Mouse (Mus musculus) MEL (cell line): Measurements from ENCODE around the gene Gm47429. TPM values are rescaled to one million over a fixed set of nuclear protein-coding genes. Genes with fewer than 3 reads are reported as not detected.
"Not testable (repeated sequence)": the region's sequence is repeated elsewhere in the genome, so short reads cannot be mapped to it uniquely, and the experiment has no call there.

ENCODE experiments used
- DNase-seq: peaks from one replicate; pipeline ENCODE4 v3.0.0; 2011; ENCODE audit warnings: low read depth, low spot score
- H3K27ac ChIP-seq: 2 replicates; pipeline ENCODE4 v1.5.1; 2012; ENCODE audit warnings: low read depth, mild to moderate bottlenecking, control low read depth, low read length, moderate library complexity; ENCODE audit not compliant: control insufficient read depth
- H3K27me3 ChIP-seq, 2 experiments: fragments of 150-350 bp in 1 of 2; sonication (generic) in 1 of 2; 2 replicates each; pipeline ENCODE4 v1.6.1; 2012; ENCODE audit warnings: low read length in 2 of 2, mild to moderate bottlenecking in 2 of 2, improper control_type of control experiment in 1 of 2, moderate library complexity in 1 of 2; ENCODE audit not compliant: insufficient read depth in 2 of 2, control insufficient read depth in 1 of 2
- H3K36me3 ChIP-seq, 2 experiments: 2 replicates each; pipeline ENCODE4 v1.6.1; 2012 to 2014; ENCODE audit warnings: low read length in 2 of 2, improper control_type of control experiment in 1 of 2, inconsistent platforms in 1 of 2, mild to moderate bottlenecking in 1 of 2; ENCODE audit not compliant: insufficient read depth in 2 of 2, control insufficient read depth in 1 of 2
- H3K4me1 ChIP-seq, 2 experiments: fragments of 150-350 bp in 1 of 2; sonication (generic) in 1 of 2; 2 replicates each; pipeline ENCODE4 v1.6.1; 2012; ENCODE audit warnings: low read length in 2 of 2, improper control_type of control experiment in 1 of 2, mild to moderate bottlenecking in 1 of 2; ENCODE audit not compliant: insufficient read depth in 2 of 2, control insufficient read depth in 1 of 2
- H3K4me3 ChIP-seq, 2 experiments: fragments of 150-350 bp in 1 of 2; sonication (generic) in 1 of 2; 2 replicates each; pipeline ENCODE4 v1.5.1; 2012; ENCODE audit warnings: low read depth in 2 of 2, low read length in 2 of 2, mild to moderate bottlenecking in 2 of 2, moderate library complexity in 2 of 2, control low read depth in 1 of 2, improper control_type of control experiment in 1 of 2; ENCODE audit not compliant: control insufficient read depth in 1 of 2, insufficient read depth in 1 of 2
- H3K79me2 ChIP-seq: 2 replicates; pipeline ENCODE4 v1.6.1; 2012; ENCODE audit warnings: mild to moderate bottlenecking, low read length, moderate library complexity; ENCODE audit not compliant: control insufficient read depth, poor library complexity, insufficient read depth
- H3K9ac ChIP-seq: 2 replicates; pipeline ENCODE4 v1.6.1; 2012; ENCODE audit warnings: low read depth, mild to moderate bottlenecking, control low read depth, low read length, moderate library complexity; ENCODE audit not compliant: control insufficient read depth, poor library complexity, severe bottlenecking
- H3K9me3 ChIP-seq: fragments of 150-350 bp; sonication (generic); replicated peaks from 2 replicates; pipeline ENCODE4 v1.6.1; 2012; ENCODE audit warnings: mild to moderate bottlenecking, low read length, improper control_type of control experiment, moderate library complexity; ENCODE audit not compliant: insufficient read depth
- BHLHE40 ChIP-seq: IDR thresholded peaks from 2 replicates; pipeline ENCODE4 v1.6.1; 2012; ENCODE audit warnings: low read depth, mild to moderate bottlenecking, inconsistent platforms, low read length, improper control_type of control experiment, borderline replicate concordance
- CHD2 ChIP-seq: IDR thresholded peaks from 2 replicates; pipeline ENCODE4 v1.6.1; 2011; ENCODE audit warnings: low read length, improper control_type of control experiment
- CTCF ChIP-seq, 3 experiments: IDR thresholded peaks in 2 of 3; conservative IDR thresholded peaks in 1 of 3; 2 replicates each; pipeline ENCODE4 v1.5.1; 2011 to 2012; ENCODE audit warnings: low read length in 3 of 3, low read depth in 2 of 3, mild to moderate bottlenecking in 2 of 3, improper control_type of control experiment in 1 of 3, inconsistent platforms in 1 of 3, mixed read lengths in 1 of 3, moderate library complexity in 1 of 3; ENCODE audit not compliant: control insufficient read depth in 1 of 3, insufficient read depth in 1 of 3, poor library complexity in 1 of 3, severe bottlenecking in 1 of 3
- E2F4 ChIP-seq: IDR thresholded peaks from 2 replicates; pipeline ENCODE4 v1.6.1; 2011; ENCODE audit warnings: low read depth, low read length, improper control_type of control experiment, borderline replicate concordance
- ELF1 ChIP-seq: IDR thresholded peaks from 2 replicates; pipeline ENCODE4 v1.6.1; 2014; ENCODE audit warnings: low read depth, mild to moderate bottlenecking, inconsistent platforms, low read length, improper control_type of control experiment, moderate library complexity
- EP300 ChIP-seq, 2 experiments: IDR thresholded peaks; 2 replicates each; pipeline ENCODE4 v1.6.1; 2011; ENCODE audit warnings: improper control_type of control experiment in 2 of 2, low read length in 2 of 2, low read depth in 1 of 2, mild to moderate bottlenecking in 1 of 2
- GATA1 ChIP-seq: IDR thresholded peaks from 2 replicates; pipeline ENCODE4 v1.6.1; 2011; ENCODE audit warnings: low read depth, low read length, improper control_type of control experiment
- HCFC1 ChIP-seq: IDR thresholded peaks from 2 replicates; pipeline ENCODE4 v1.6.1; 2012; ENCODE audit warnings: low read depth, mild to moderate bottlenecking, inconsistent platforms, low read length, improper control_type of control experiment, moderate library complexity
- JUND ChIP-seq: IDR thresholded peaks from 2 replicates; pipeline ENCODE4 v1.6.1; 2011; ENCODE audit warnings: low read depth, mild to moderate bottlenecking, improper control_type of control experiment, low read length
- MAFK ChIP-seq: IDR thresholded peaks from 2 replicates; pipeline ENCODE4 v1.6.1; 2011; ENCODE audit warnings: low read depth, mild to moderate bottlenecking, low read length, improper control_type of control experiment, borderline replicate concordance
- MAX ChIP-seq: IDR thresholded peaks from 2 replicates; pipeline ENCODE4 v1.6.1; 2011; ENCODE audit warnings: low read length, improper control_type of control experiment
- MEF2A ChIP-seq: IDR thresholded peaks from 2 replicates; pipeline ENCODE4 v1.6.1; 2014; ENCODE audit warnings: low read depth, mild to moderate bottlenecking, inconsistent platforms, low read length, improper control_type of control experiment; ENCODE audit not compliant: poor library complexity, insufficient replicate concordance, severe bottlenecking; ENCODE audit errors: extremely low read depth
- MXI1 ChIP-seq: IDR thresholded peaks from 2 replicates; pipeline ENCODE4 v1.6.1; 2011; ENCODE audit warnings: mild to moderate bottlenecking, low read depth, low read length, improper control_type of control experiment
- MYB ChIP-seq: IDR thresholded peaks from 2 replicates; pipeline ENCODE4 v1.6.1; 2011; ENCODE audit warnings: mild to moderate bottlenecking, low read depth, low read length, improper control_type of control experiment
- MYC ChIP-seq: IDR thresholded peaks from 2 replicates; pipeline ENCODE4 v1.6.1; 2011; ENCODE audit warnings: low read depth, mild to moderate bottlenecking, low read length, improper control_type of control experiment, moderate library complexity
- NELFE ChIP-seq: IDR thresholded peaks from 2 replicates; pipeline ENCODE4 v1.6.1; 2011; ENCODE audit warnings: low read depth, low read length, improper control_type of control experiment
- POLR2AphosphoS2 ChIP-seq: IDR thresholded peaks from 2 replicates; pipeline ENCODE4 v1.6.1; 2011; ENCODE audit warnings: low read length, improper control_type of control experiment
- RAD21 ChIP-seq: IDR thresholded peaks from 2 replicates; pipeline ENCODE4 v1.6.1; 2011; ENCODE audit warnings: mild to moderate bottlenecking, low read depth, low read length, improper control_type of control experiment
- SMC3 ChIP-seq: IDR thresholded peaks from 2 replicates; pipeline ENCODE4 v1.6.1; 2011; ENCODE audit warnings: low read depth, low read length, improper control_type of control experiment
- TBP ChIP-seq: IDR thresholded peaks from 2 replicates; pipeline ENCODE4 v1.8.0; 2011; ENCODE audit warnings: low read depth, low read length, improper control_type of control experiment
- UBTF ChIP-seq: IDR thresholded peaks from 2 replicates; pipeline ENCODE4 v1.6.1; 2012; ENCODE audit warnings: low read depth, mild to moderate bottlenecking, inconsistent platforms, low read length, improper control_type of control experiment, moderate library complexity, borderline replicate concordance; ENCODE audit not compliant: insufficient read depth
- ZC3H11A ChIP-seq: IDR thresholded peaks from 2 replicates; pipeline ENCODE4 v1.6.1; 2012; ENCODE audit warnings: low read depth, mild to moderate bottlenecking, inconsistent platforms, low read length, improper control_type of control experiment
- ZKSCAN1 ChIP-seq: IDR thresholded peaks from 2 replicates; pipeline ENCODE4 v1.6.1; 2012; ENCODE audit warnings: low read depth, mild to moderate bottlenecking, inconsistent platforms, low read length, improper control_type of control experiment, moderate library complexity
- ZMIZ1 ChIP-seq: IDR thresholded peaks from 2 replicates; pipeline ENCODE4 v1.6.1; 2012; ENCODE audit warnings: low read depth, mild to moderate bottlenecking, inconsistent platforms, low read length, improper control_type of control experiment, moderate library complexity
- ZNF384 ChIP-seq: IDR thresholded peaks from 2 replicates; pipeline ENCODE4 v1.6.1; 2012; ENCODE audit warnings: low read depth, mild to moderate bottlenecking, inconsistent platforms, low read length, improper control_type of control experiment
- polyA plus RNA-seq, 2 experiments: library from polyadenylated mRNA; stranded (reverse) in 1 of 2; unstranded in 1 of 2; fragments of >175 nt in 1 of 2; fragments of >200 nt in 1 of 2; gene quantifications; 2 replicates each; pipeline versions ENCODE4 v1.2.1 to v1.2.4; 2012; ENCODE audit warnings: low replicate concordance in 2 of 2, low read depth in 1 of 2; ENCODE audit not compliant: insufficient read length in 2 of 2, insufficient read depth in 1 of 2, missing spikeins in 1 of 2
- total RNA-seq: library from RNA; depleted of rRNA; stranded (reverse); fragments of 300-350 nt; gene quantifications from 2 replicates; pipeline ENCODE4 v1.2.3, GENCODE M21; 2012

Gm47429 gene
- total and polyA plus RNA-seq, 3 experiments = not detected

DNA sequence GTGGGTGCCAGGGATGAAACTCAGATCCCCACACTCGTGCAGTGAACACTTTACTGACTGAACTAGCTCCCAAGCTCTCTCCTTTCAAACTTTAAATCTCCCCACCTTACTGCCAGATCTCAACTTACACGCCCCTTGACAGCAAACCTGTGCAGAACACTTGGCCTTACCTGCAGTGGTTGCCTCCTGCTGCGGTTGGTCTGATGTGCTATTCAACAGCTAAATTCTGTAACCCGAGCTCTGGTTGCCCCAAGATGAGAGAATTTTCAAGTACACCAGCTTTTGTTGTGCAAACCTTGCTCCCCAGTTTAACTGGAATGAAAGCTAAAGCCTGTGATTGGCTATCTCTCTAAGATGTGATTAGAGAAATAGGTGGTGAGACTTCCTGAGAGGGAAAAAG lies 9.7 kb upstream of the Gm47429 start:
- no peaks in the 10 kb centered on the region for H3K27me3 ChIP-seq
- H3K36me3 ChIP-seq = no peaks in the 10 kb centered on the region
- H3K79me2 ChIP-seq = no peaks in the 10 kb centered on the region
- no peaks in the 10 kb centered on the region for H3K9me3 ChIP-seq
- no peak overlapping the region for H3K9ac ChIP-seq
- TF ChIP-seq CTCF (IDR thresholded peaks at IDR 0.05 in 2 of 3, conservative IDR thresholded peaks at IDR 0.05 in 1 of 3; ENCODE audit: control insufficient read depth in 1 of 3, insufficient read depth in 1 of 3, low read depth in 2 of 3, low read length in 3 of 3, poor library complexity in 1 of 3, severe bottlenecking in 1 of 3) (no peak), RAD21 (no peak), MAX (no peak), ELF1 (no peak), ZMIZ1 (no peak), HCFC1 (no peak), ZNF384 (no peak), UBTF (no peak), MXI1 (no peak)
- H3K4me3 ChIP-seq = no peak overlapping the region
- no peak for DNase-seq
- no peaks in the 10 kb centered on the region for H3K4me1 ChIP-seq
- no peak overlapping the region for H3K27ac ChIP-seq

DNA sequence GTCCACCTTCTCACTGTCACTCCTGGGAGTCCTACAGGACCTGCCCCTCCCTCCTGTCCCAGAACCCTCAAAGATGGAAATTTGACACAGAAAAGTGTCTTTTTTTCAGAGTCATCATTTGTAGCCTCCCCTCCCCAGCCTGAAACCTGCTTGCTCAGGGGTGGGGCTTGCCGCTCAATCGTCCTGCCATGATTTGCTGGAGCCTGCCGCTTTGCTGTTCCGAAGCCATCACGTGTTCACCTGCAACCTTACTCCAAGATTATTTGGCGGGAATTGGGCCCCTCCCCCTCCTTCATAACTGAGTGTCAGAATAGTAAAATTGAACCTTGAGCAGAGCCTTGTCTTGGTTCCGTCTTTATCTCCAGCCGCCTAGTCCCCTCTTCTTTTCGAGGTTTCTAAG lies 8.6 kb upstream of the Gm47429 start:
- not testable (repeated sequence) for H3K4me1 ChIP-seq, H3K9ac ChIP-seq

GRCm38 (mm10) chr13:50445261-50445660 lies 1.5 kb upstream of the Gm47429 start:
- Histone ChIP-seq H3K9ac (no peak overlapping the region), H3K4me3 (no peak overlapping the region), H3K4me1 (no peaks in the 10 kb centered on the region), H3K27ac (no peak overlapping the region), H3K27me3 (no peaks in the 10 kb centered on the region), H3K36me3 (no peaks in the 10 kb centered on the region), H3K9me3 (no peaks in the 10 kb centered on the region), H3K79me2 (no peaks in the 10 kb centered on the region)
- DNase-seq = no peak
- no peak for TF ChIP-seq NELFE
- TF ChIP-seq GATA1 = no peak
- no peak for TF ChIP-seq MEF2A
- no peak for TF ChIP-seq SMC3
- no peak for TF ChIP-seq ZNF384
- TF ChIP-seq RAD21 = no peak
- no peak for TF ChIP-seq JUND
- TF ChIP-seq ELF1 = no peak
- TF ChIP-seq MAFK = no peak
- no peak for TF ChIP-seq EP300 (IDR thresholded peaks at IDR 0.05; ENCODE audit: low read depth in 1 of 2, low read length in 2 of 2)
- TF ChIP-seq ZKSCAN1 = no peak
- TF ChIP-seq MYC = no peak
- TF ChIP-seq BHLHE40 = no peak
- no peak for TF ChIP-seq ZC3H11A
- no peak for TF ChIP-seq CHD2
- TF ChIP-seq POLR2AphosphoS2 = no peak
- TF ChIP-seq MYB = no peak
- no peak for TF ChIP-seq E2F4
- no peak for TF ChIP-seq TBP

More for the DNA sequence above, 8.6 kb upstream of the Gm47429 start:
- not testable (repeated sequence) for H3K4me3 ChIP-seq, H3K27ac ChIP-seq, H3K36me3 ChIP-seq, H3K27me3 ChIP-seq, DNase-seq, H3K79me2 ChIP-seq, H3K9me3 ChIP-seq
